Mouse (Mus musculus): ENCODE measurements around the gene Gsta4. TPM values are rescaled to one million over a fixed set of nuclear protein-coding genes. Genes with fewer than 3 reads are reported as not detected.
"Not testable (repeated sequence)": the region's sequence is repeated elsewhere in the genome, so short reads cannot be mapped to it uniquely, and the experiment has no call there.

The Gsta4 gene
- total RNA-seq (2021) = 10 to 100 TPM; 66.4 to 68.2 TPM

GRCm38 (mm10) chr9:78182474-78182873 lies at the start of gene Gsta4:
Gene Gsta4 (plus strand): TSS chr9:78182774.
- not testable (repeated sequence) for DNase-seq

DNA sequence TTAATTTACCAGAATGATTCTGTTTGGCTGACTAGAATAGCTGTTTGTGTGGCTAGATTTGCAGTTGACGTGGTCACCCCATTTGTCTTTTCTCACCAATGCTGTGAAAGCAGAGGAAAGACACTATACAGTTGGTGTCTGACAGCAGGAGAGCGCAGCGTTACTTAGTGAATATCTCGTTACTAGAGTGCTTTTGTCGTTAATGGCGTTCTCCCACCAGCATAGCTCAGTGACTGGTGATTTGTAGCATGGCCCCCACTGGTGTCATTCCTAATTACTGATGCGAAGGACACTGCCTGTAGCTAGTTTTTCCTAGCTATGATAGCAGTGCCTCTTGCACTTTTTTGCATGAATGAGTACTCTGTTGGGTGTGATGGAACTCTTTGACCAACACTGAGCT lies 46.9 kb upstream of the Gsta4 start:
- no peak for DNase-seq

DNA sequence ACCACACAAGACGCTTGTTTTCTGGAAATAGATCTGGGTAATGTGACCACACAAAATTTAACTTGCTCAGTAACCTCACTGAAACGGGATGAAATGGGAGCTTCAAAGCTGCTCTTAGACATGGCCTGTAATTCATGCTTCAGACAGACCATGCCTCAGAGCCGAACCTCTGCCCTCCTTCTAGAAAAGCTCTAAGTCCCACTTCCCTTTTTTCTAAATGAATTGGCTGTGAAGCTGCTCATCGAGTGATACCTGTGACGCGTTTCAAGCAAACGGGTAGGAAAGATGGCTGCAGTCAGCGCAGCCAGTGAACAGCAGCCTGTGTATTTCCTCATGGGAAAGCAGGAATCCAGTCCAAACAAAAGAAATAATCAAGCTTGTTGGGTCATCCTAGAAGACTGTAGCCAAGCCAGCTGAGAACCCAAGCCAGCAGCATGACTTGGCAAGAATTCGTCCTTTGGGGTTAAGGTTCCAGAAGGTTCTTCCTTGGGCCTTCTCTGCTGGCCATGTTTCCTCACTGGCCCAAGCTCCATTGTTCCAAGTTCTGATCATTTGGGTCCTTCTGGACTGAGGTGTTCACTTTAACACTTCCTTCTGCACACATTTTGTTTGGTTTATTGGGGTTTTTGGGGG lies 44.4 kb upstream of the Gsta4 start:
- DNase-seq = no peak

GRCm38 (mm10) chr9:78139463-78139862 lies 43.1 kb upstream of the Gsta4 start:
- peak; percentile 44 for DNase-seq

DNA sequence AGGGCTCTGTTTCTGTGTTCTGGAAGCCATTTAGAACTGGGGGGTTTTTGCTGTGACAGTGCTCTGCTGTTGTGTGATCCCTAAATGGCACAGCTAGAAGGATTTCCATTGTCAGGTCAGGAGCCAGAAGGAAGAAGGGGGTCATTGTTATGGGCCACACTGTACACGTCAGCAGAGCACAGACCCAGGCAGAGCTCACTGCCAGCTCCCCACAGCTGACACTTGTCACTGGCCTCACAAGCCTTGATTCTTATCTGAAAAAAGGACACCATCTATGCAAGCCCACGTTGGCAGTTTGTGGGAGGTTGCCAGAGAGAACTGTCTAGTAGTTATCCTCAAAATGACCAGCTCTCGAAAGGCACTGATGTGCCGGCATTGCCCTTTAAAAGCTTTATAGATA lies 36.5 kb upstream of the Gsta4 start:
- DNase-seq = no peak

GRCm38 (mm10) chr9:78146627-78147026 lies 35.9 kb upstream of the Gsta4 start:
- DNase-seq = no peak

DNA sequence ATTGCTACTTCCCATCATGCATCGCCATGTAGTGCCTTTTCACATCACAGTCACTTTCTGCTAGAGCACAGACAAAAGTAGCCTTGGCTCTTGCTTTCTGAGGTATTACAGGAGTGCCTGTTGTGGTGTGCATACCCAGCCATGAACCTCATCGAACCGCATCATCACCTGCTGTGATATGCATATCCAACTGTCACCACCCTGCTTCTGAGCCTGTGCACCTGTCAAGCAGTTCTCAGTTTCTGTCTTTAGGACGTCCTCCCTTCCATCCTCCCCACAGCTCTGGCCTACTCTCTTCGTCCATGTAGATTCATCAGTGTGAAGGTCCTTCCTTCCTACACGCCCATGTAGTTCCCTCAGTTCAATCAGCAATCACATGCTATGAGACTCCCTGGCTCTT lies 34.4 kb upstream of the Gsta4 start:
- DNase-seq = no peak

GRCm38 (mm10) chr9:78149770-78150169 lies 32.8 kb upstream of the Gsta4 start:
- DNase-seq = not testable (repeated sequence)

DNA sequence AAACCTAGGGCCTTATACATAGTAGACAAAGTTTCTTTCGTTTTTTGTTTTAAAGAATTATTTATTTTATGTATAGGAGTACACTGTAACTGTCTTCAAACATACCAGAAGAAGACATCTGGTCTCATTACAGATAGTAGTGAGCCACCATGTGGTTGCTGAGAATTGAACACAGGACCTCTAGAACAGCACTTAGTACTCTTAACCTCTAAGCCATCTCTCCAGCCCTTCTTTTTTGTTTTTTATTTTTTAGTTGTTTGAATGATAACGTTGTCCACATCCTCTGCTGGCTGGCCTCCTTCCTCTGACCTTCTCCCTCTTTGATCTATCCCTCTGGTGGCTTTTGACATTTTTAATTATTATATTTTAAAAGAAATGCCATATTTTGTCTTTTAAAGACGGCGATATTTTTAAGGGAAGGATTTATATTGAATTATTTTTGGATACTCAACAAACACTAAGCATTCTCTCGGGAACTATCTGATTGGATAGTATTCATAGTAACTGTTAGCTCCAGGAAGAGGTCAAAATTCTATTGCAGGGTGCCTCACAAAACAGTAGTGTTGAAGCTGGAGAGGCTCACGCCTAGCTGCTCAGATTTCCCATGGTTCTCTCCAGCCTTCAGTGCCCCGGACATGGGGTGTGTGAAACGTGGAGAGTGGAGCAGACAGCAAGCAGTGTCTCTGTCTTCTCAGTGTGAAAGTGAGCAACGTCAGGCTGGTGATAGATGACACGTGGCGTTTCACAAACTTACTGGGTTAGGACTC lies 28.2 kb upstream of the Gsta4 start:
- DNase-seq = no peak

- DNase-seq = no peak
Measured at GRCm38 (mm10) chr9:78157221-78157620, 25.4 kb upstream of the Gsta4 start.

DNA sequence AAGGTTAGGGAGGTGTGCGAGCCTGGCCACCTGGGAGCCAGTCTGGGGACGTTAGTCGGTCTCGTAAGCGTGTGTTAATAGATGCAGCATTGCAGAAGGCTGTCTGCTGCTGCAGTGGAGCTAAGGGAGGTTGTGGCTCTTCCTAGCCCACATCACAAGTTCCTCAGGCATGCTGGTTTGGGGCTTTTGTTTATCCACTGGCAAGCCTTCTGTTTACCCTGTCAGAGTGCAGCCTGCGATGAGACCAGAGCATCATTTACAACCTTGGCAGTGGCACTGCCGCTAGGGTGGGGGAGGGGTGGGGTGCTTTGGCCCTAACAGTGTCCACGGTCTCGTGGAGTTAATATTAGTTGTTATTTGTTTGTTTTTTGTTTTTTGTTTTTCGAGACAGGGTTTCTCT lies 19.3 kb upstream of the Gsta4 start:
- DNase-seq = no peak

DNA sequence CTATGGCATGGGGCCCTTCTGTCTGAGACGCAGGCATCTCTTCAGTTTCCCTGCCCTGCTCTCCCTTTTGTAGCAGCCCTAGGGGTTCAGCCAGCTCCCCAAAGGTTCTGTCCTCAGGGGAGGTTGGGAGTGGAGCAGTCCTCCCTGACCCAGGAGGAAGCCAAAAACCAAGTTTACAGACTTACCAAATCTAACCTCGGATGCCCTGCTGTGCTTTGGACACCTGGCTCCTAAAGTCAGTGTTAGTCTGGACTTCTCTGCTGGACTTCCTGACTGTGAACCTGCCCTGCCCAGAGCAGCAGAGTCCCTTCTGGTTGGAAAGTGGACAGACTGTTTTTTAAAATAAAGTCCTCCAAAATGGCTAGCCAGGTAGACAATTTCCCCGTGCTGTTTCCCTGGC lies 17.8 kb upstream of the Gsta4 start:
- no peak for DNase-seq

DNA sequence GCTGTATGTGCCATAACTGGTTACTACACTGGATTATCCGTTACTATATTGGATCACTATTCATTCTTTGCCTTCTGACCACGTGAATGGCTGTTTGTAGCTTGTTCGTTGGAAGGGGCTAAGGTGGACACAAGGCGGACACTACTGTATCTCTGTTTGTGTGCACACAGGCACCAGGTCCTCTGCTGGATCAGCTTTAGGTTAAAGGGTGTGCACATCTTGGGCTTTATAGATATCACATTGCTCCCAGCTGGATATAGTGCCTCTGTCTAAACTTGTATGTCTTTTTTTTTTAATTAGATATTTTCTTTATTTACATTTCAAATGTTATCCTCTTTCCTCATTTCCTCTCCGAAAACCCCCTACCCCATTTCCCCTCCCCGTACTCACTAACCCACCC lies 17.1 kb upstream of the Gsta4 start:
- DNase-seq = no peak

- peak; percentile 31 for DNase-seq
Measured at GRCm38 (mm10) chr9:78166694-78167452, 15.7 kb upstream of the Gsta4 start.

- DNase-seq = no peak
Measured at GRCm38 (mm10) chr9:78167453-78167969, 15.1 kb upstream of the Gsta4 start.

GRCm38 (mm10) chr9:78168864-78169263 lies 13.7 kb upstream of the Gsta4 start:
- DNase-seq = peak; percentile 24

DNA sequence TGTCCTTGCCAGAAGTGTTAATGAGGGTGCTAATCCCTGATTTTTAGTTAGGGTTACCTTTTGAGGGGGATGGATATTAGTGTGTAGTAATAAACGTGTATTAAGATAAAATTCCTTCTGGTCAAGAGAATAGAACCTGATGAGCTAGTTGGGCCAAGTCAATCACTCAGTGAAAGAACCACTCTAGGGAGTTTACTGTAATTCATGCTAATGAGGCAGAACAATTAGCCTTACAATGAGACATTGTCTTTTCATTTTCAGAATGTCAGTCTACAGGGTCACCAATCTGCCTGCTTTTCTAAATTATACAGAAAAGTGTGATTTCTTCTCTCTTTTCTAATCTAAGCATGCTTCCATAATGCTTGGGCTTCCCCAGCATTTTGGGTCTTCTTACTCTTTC lies 8.6 kb upstream of the Gsta4 start:
- DNase-seq = no peak

DNA sequence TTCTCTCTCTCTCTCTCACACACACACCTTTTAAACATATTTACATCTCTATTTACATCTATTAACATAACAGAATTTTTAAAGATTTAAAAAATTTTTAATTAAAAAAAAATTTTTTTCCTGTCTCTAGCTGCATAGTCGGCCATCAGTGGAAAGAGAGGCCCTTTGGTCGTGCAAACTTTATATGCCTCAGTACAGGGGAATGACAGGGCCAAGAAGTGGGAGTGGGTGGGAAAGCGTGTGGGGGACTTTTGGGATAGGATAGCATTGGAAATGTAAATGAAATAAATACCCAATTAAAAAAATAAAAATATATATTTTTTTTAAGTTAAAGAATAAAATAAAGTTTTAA lies 7.7 kb upstream of the Gsta4 start:
- not testable (repeated sequence) for DNase-seq

DNA sequence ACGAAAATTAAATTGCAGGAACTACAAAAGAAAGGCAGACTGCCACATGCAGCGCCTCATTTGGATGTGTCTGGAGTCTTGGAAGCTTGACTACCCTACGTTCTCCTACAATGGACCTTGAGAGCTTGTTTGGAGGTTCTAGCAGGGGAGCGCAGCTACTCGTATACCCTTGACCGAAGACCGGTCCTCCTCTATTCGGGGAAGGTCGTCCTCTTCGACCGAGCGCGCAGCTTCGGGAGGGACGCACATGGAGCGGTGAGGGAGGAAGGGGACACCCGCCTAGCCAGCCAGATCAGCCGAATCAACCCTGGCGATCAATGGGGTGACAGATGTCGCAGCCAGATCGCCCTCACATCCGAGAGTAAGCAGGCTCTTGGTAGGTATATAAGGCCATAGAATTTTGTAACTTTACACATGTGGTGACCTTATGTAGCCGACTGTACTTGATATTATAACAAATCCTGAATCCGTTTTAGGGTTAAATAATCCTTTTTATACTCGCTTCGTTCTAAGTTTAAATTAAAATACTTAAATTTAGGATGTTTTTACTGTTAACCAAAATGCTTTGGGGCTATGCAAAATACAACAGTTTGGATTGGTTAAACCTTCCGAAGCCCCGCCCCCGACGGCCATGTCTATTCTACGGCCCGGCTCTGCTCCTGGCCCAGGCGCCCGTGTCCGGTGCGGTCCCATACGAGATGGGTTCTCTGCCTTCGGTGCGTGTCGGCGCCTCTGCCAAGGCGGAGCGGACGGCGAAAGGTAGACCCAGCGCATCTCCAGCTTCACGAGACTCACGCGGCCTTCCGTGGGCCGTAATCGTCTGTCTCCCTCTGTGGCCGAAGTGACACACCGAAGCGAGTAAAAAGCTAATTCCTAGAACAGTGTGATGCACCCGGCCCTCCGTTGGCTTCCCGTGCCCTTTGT lies 7.0 kb upstream of the Gsta4 start:
- peak; percentile 97 for DNase-seq

DNA sequence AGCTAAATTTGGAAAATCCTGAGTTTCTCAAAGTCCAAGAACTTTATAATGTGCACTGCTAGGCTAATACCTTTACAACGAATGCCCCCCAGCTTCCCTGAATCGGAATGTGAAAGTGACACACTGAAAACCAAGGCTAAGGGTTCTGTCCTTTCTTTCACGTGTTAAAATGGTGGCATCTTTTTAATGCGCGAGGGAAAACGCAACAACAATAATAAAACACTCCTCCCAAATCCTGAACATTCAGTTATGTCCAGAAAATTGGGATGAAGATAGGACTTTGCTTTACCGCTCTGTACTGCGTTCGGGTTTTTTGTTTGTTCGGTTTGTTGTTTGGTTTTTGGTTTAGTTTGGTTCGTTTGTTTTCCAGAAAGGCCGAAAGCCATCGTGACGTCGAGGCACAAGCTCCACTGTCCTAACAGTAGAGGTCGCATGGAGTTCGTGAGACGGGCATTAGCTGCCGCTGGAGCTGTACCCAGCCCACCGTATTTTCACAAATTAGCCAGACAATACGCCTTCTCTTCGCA lies 6.3 kb upstream of the Gsta4 start:
- DNase-seq = peak; percentile 68

DNA sequence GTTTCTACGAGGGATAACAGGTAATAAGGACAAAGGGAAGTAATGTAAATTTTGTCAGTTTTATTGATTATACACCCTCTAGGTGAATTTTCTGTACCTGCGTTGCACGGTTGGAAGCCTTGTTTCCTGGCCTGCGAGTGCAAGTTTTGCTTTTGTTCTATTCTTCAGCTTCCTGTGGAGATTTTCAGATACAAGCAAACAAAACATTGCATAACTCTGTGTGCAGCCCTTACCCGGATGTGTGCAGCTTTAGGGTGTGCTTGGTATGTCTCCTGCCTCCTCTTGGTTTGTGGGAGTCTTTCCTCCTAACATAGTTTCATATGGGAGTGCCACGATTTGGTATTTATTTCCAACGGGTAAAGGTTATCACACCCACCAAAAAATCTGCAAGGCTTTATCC lies 5.7 kb upstream of the Gsta4 start:
- no peak for DNase-seq

- no peak for DNase-seq
Measured at GRCm38 (mm10) chr9:78178197-78178596, 4.4 kb upstream of the Gsta4 start.
